Mouse (Mus musculus) CD4-positive naive resting alpha-beta T cell, adult 57 days (primary cell): Measurements from ENCODE around the gene Gucy2g. TPM values are rescaled to one million over a fixed set of nuclear protein-coding genes. Genes with fewer than 3 reads are reported as not detected.

ENCODE experiments used
- total RNA-seq: library from RNA; stranded (reverse); gene quantifications from one replicate; pipeline ENCODE4 v1.2.4, GENCODE M21; 2023

Gucy2g gene
- total RNA-seq: not detected

DNA sequence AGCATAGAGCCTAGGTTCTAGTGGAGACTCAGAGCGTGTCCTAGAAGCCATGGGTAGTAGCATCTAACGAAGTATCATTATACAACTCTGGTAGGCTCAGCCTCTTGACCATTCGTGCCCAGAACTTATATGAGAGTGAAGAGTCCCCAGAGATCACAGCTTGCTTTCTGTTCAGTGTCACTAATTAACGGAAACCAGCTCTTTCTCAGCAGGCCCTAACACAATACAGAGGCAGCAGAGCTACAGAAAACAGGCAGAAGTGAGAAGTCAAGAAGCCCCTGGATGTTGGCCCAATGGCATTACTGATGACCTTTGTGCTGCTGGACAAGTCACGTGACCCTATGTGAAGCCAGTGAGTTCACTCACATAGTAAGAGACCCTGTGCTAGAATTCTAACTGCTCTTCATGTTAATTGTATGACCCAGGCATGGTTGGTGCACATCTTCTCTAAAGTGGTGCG lies at the start of gene Gucy2g:
Gene Gucy2g, minus strand, starts transcription at position 51 of the 460 bp plus-strand sequence.

DNA sequence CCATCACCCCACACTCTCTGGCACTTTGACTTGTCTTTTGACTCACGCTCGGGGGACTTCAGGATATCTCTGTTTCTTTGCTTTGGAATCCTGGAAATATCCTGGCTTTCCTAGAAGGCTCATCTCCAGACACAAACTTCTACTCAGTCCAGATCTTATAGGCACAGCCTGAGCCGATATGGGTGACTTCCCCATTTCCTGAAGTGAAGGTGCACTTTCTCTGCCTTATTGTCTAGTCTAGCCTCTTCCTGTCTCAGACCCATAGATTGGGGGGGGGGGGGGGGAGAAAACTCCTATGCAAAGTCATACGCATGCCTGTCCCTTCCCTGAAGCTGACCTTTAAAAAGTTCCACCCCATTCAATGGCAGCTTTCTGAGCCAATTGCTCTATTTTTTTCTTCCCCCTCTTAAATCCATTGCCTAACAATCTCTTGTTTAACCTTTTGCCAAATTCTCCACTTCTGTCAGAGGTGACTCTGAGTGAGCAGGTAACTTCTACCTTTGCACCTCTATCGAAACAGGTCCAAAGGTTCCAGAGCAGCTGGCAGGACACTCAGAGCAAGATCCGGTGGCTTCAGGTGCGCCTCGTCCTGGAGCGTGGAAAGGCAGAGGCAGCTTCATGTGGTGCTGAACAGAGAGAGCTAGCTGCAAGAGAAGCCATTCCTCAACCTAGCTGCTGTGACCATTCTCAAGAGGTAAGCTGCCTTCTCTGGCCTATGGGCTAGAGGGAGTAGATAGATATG lies 10.5 kb upstream of the Gucy2g start, which contains the start of gene Acsl5:
Gene Acsl5, plus strand, starts transcription at position 556 of the 742 bp plus-strand sequence.

DNA sequence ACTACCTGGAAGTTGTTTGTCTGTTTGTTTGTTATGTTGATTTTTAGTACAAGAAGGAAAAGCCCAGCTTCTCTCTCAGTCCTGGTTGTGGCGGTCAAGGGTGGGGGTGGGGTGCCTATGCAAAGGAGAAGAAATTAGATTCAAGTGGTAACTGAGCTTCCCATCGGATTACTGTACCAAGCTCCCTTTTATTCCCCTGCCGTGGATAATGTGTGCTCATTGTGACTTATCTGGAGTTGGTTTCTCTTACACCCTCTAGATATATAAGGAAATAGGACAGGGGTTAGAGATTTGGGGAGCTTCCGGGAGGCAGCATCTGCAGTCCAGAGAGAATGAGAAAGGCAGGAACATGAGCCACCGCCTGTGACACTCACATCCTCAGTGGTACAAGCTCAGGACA lies 60.6 kb downstream of the Gucy2g start, which contains the start of gene Tectb:
Gene Tectb, plus strand, starts transcription at position 301 of the 400 bp plus-strand sequence.

Other genes starting within 250 kb of the Gucy2g start
- gene Gpam, start 114.0 kb downstream of the Gucy2g start, total RNA-seq: 6.4 TPM
- not detected for gene Tectb, start 60.5 kb downstream of the Gucy2g start, total RNA-seq
- gene Acsl5, start 10.7 kb upstream of the Gucy2g start, total RNA-seq: 34.3 TPM
- gene Zdhhc6, start 74.8 kb upstream of the Gucy2g start, total RNA-seq: 27.7 TPM
- gene Vti1a, start 75.1 kb upstream of the Gucy2g start, total RNA-seq: 48.2 TPM